Mouse (Mus musculus) neural tube, embryonic 14.5 days (tissue): ENCODE measurements at regions not wholly inside any gene's neighbourhood (a gene's known extent, or its start where the extent isn't known, plus 50 kb on each side); places are given as distances from the start of the nearest gene placed in this dataset.

ENCODE experiments used
- ATAC-seq: fragments of 200-750 bp; cut with Nextera tagmentation; 2 replicates; pipeline ENCODE4 v1.8.0; 2017; ENCODE audit warnings: low read depth, mild to moderate bottlenecking, moderate TSS enrichment, moderate library complexity
- H3K27ac ChIP-seq: fragments of 300-500 bp; sonication (generic); 2 replicates; pipeline ENCODE4 v1.5.1; 2014; ENCODE audit warnings: low read depth, mild to moderate bottlenecking, control low read depth, low read length, moderate library complexity, mixed read lengths
- H3K27me3 ChIP-seq: fragments of 300-500 bp; sonication (generic); 2 replicates; pipeline ENCODE4 v1.6.1; 2014; ENCODE audit warnings: low read length; ENCODE audit not compliant: control insufficient read depth, insufficient read depth
- H3K36me3 ChIP-seq: fragments of 300-500 bp; sonication (generic); 2 replicates; pipeline ENCODE4 v1.6.1; 2014; ENCODE audit warnings: low read length, mixed read lengths; ENCODE audit not compliant: control insufficient read depth, insufficient read depth
- H3K4me1 ChIP-seq: fragments of 300-500 bp; sonication (generic); 2 replicates; pipeline ENCODE4 v1.6.1; 2014; ENCODE audit warnings: low read length; ENCODE audit not compliant: control insufficient read depth, insufficient read depth
- H3K4me2 ChIP-seq: fragments of 300-500 bp; sonication (generic); 2 replicates; pipeline ENCODE4 v1.6.1; 2014; ENCODE audit warnings: mild to moderate bottlenecking, low read depth, low read length, control low read depth
- H3K4me3 ChIP-seq: fragments of 300-500 bp; sonication (generic); 2 replicates; pipeline ENCODE4 v1.5.1; 2014; ENCODE audit warnings: low read depth, low read length, control low read depth, mixed read lengths
- H3K9ac ChIP-seq: fragments of 300-500 bp; sonication (generic); replicated peaks from 2 replicates; pipeline ENCODE4 v1.6.1; 2014; ENCODE audit warnings: low read depth, mild to moderate bottlenecking, control low read depth, low read length, mixed read lengths
- H3K9me3 ChIP-seq: fragments of 300-500 bp; sonication (generic); 2 replicates; pipeline ENCODE4 v1.6.1; 2016; ENCODE audit warnings: low read length; ENCODE audit not compliant: control insufficient read depth
- WGBS: fragments of 180-500 bp; shearing (Covaris S2); extraction: QIAGEN DNeasy Blood & Tissue Kit; methylation state at CpG from one replicate; pipeline ENCODE4 v1.1.7; 2014; 5-methylcytosine and 5-hydroxymethylcytosine counted together

- H3K4me3 ChIP-seq, result no peak overlapping the region
- H3K9ac ChIP-seq, result no peak overlapping the region
- H3K4me1 ChIP-seq, result no peaks in the 10 kb centered on the region
- no peaks in the 10 kb centered on the region for H3K9me3 ChIP-seq
- H3K27me3 ChIP-seq, result no peaks in the 10 kb centered on the region
- H3K36me3 ChIP-seq, result no peaks in the 10 kb centered on the region
- 47% methylated on average over 3 of the region's 3 CpGs for WGBS
- no peak overlapping the region for H3K4me2 ChIP-seq
- H3K27ac ChIP-seq, result no peak overlapping the region
- no peak for ATAC-seq
These were observed 531.3 kb downstream of the Insc start for GRCm38 (mm10) chr7:115274836-115275235.

GRCm38 (mm10) chr7:115290801-115291417 is 547.4 kb downstream of the Insc start:
- no peaks in the 10 kb centered on the region for H3K9me3 ChIP-seq
- H3K9ac ChIP-seq, result no peak overlapping the region
- no peak overlapping the region for H3K27ac ChIP-seq
- H3K27me3 ChIP-seq, result no peaks in the 10 kb centered on the region
- no peak overlapping the region for H3K4me2 ChIP-seq
- no peak overlapping the region for H3K4me3 ChIP-seq
- ATAC-seq, result peak; percentile 70
- H3K4me1 ChIP-seq, result 0 out of 2 replicates have a peak, but pooled peaks cover 3% of the 10 kb centered on the region
- no peaks in the 10 kb centered on the region for H3K36me3 ChIP-seq
- 17% methylated on average over 7 of the region's 7 CpGs for whole genome bisulfite sequencing

- H3K27ac ChIP-seq, result no peak overlapping the region
- H3K36me3 ChIP-seq, result no peaks in the 10 kb centered on the region
- H3K4me3 ChIP-seq, result no peak overlapping the region
- no peaks in the 10 kb centered on the region for H3K9me3 ChIP-seq
- 0 out of 2 replicates have a peak, but pooled peaks cover 3% of the 10 kb centered on the region for H3K4me1 ChIP-seq
- no peak overlapping the region for H3K4me2 ChIP-seq
- no peaks in the 10 kb centered on the region for H3K27me3 ChIP-seq
- 47% methylated on average over 10 of the region's 10 CpGs for WGBS
- H3K9ac ChIP-seq, result no peak overlapping the region
- no peak for ATAC-seq
These were observed 551.2 kb downstream of the Insc start for GRCm38 (mm10) chr7:115294655-115295230.

- 86% methylated on average over 8 of the region's 8 CpGs for WGBS
- no peak overlapping the region for H3K4me3 ChIP-seq
- no peak overlapping the region for H3K4me2 ChIP-seq
- no peak overlapping the region for H3K27ac ChIP-seq
- H3K36me3 ChIP-seq, result no peaks in the 10 kb centered on the region
- H3K9me3 ChIP-seq, result no peaks in the 10 kb centered on the region
- no peak for ATAC-seq
- no peaks in the 10 kb centered on the region for H3K27me3 ChIP-seq
- no peak overlapping the region for H3K9ac ChIP-seq
- no peaks in the 10 kb centered on the region for H3K4me1 ChIP-seq
These were observed 556.7 kb downstream of the Insc start for GRCm38 (mm10) chr7:115300241-115300640.

- 89% methylated on average over 4 of the region's 4 CpGs for WGBS
These were observed 564.9 kb downstream of the Insc start for GRCm38 (mm10) chr7:115308377-115308776.

GRCm38 (mm10) chr7:115310400-115311225 is 567.1 kb downstream of the Insc start:
- Histone ChIP-seq H3K36me3 (no peaks in the 10 kb centered on the region), H3K27ac (no peak overlapping the region), H3K9ac (no peak overlapping the region), H3K4me3 (no peak overlapping the region), H3K4me1 (no peaks in the 10 kb centered on the region), H3K27me3 (0 out of 2 replicates have a peak, but pooled peaks cover 3% of the 10 kb centered on the region), H3K9me3 (no peaks in the 10 kb centered on the region), H3K4me2 (no peak overlapping the region)
- peak; percentile 82; the same call in 1 of the 2 replicates for ATAC-seq
- WGBS, result 53% methylated on average over 5 of the region's 5 CpGs

More at GRCm38 (mm10) chr7:115308377-115308776, 564.9 kb downstream of the Insc start:
- no peak overlapping the region for H3K4me3 ChIP-seq
- 0 out of 2 replicates have a peak, but pooled peaks cover 3% of the 10 kb centered on the region for H3K27me3 ChIP-seq
- no peaks in the 10 kb centered on the region for H3K4me1 ChIP-seq
- no peak for ATAC-seq
- no peak overlapping the region for H3K27ac ChIP-seq
- H3K4me2 ChIP-seq, result no peak overlapping the region
- H3K9ac ChIP-seq, result no peak overlapping the region
- H3K9me3 ChIP-seq, result no peaks in the 10 kb centered on the region
- H3K36me3 ChIP-seq, result no peaks in the 10 kb centered on the region

- Histone ChIP-seq H3K27ac (no peak overlapping the region), H3K27me3 (no peaks in the 10 kb centered on the region), H3K4me3 (no peak overlapping the region), H3K36me3 (no peaks in the 10 kb centered on the region), H3K4me1 (no peaks in the 10 kb centered on the region), H3K9me3 (no peaks in the 10 kb centered on the region), H3K4me2 (no peak overlapping the region), H3K9ac (no peak overlapping the region)
- 67% methylated on average over 4 of the region's 4 CpGs for WGBS
- ATAC-seq, result no peak
These were observed 576.0 kb downstream of the Insc start for GRCm38 (mm10) chr7:115319504-115319903.

- H3K9me3 ChIP-seq, result no peaks in the 10 kb centered on the region
- WGBS, result 68% methylated on average over 5 of the region's 5 CpGs
- no peak for ATAC-seq
- H3K4me2 ChIP-seq, result no peak overlapping the region
- no peak overlapping the region for H3K27ac ChIP-seq
- H3K27me3 ChIP-seq, result no peaks in the 10 kb centered on the region
- H3K9ac ChIP-seq, result no peak overlapping the region
- H3K36me3 ChIP-seq, result no peaks in the 10 kb centered on the region
- H3K4me3 ChIP-seq, result no peak overlapping the region
- H3K4me1 ChIP-seq, result no peaks in the 10 kb centered on the region
These were observed 579.5 kb downstream of the Insc start for GRCm38 (mm10) chr7:115322989-115323388.

GRCm38 (mm10) chr7:115328300-115328699 is 584.8 kb downstream of the Insc start:
- Histone ChIP-seq H3K27ac (no peak overlapping the region), H3K4me2 (no peak overlapping the region), H3K4me1 (no peaks in the 10 kb centered on the region), H3K27me3 (no peaks in the 10 kb centered on the region), H3K9ac (no peak overlapping the region), H3K9me3 (no peaks in the 10 kb centered on the region), H3K36me3 (no peaks in the 10 kb centered on the region), H3K4me3 (no peak overlapping the region)
- 63% methylated on average over 3 of the region's 3 CpGs for WGBS
- no peak for ATAC-seq
